Comparison of ENCODE assay signal across 16 mouse cellular contexts in genomic region chr8:119918155-119918567, GRCm38 (mm10). TPM values are rescaled to one million over a fixed set of nuclear protein-coding genes. Genes with fewer than 3 reads are reported as not detected.
DNase-seq lines count a peak whose midpoint lies in the region; ATAC-seq and TF ChIP-seq lines count a peak whose summit lies in the region.
"Had no signal": no experiment of that assay in that cellular context is flagged by ENCODE, and none has a peak within 500 bp of the region (broad histone marks: within the 10 kb centered on the region; RNA-seq: fewer than 3 reads in every experiment).

No protein-coding gene starts in this region.

- H3K4me1 ChIP-seq in heart, adult 2 months (ENCODE audit: control insufficient read depth, insufficient read depth, low read length) = peaks cover 9% of the 10 kb centered on the region
- peaks cover 67 to 76% of the 10 kb centered on the region in 2 experiments for H3K4me1 ChIP-seq in liver, embryonic 14.5 days (replicated peaks; ENCODE audit: control insufficient read depth in 2 of 2, insufficient read depth in 2 of 2, low read length in 1 of 2)

- H3K4me2 ChIP-seq in liver, embryonic 14.5 days (ENCODE audit: low read depth) = peak overlapping the region; percentile 96
- H3K4me2 ChIP-seq: neural tube, embryonic 15.5 days had no signal

- intact Hi-C loops in heart, adult 2 months (cut with DNase I) = no loop called here

- DNase-seq in heart, adult 11 months = peak; percentile 77
- DNase-seq in heart, adult 2 months = no peak
- DNase-seq in spleen, adult 12 weeks (ENCODE audit: low spot score) = peak; percentile 55
- no peak for DNase-seq in spleen, adult 18-20 months
- DNase-seq in liver, embryonic 14.5 days (ENCODE audit: low read depth in 3 of 3, low spot score in 3 of 3) = peak; percentile 78 to 83 (median 79)
- no peak for DNase-seq in neural tube, embryonic 10.5 days (ENCODE audit: extremely low spot score, low spot score)
- no peak for DNase-seq in cerebellum, adult 8-10 months
- no peak for DNase-seq in retina, embryonic 14.5 days (ENCODE audit: low spot score)
- DNase-seq: adrenal gland, postnatal 10 days; left cerebral cortex, postnatal 4 days; lung, postnatal 36 days; right cerebral cortex, adult 18-20 months had no signal

- H3K27ac ChIP-seq in heart, adult 2 months = no peak overlapping the region
- peak overlapping the region; percentile 93 for H3K27ac ChIP-seq in liver, embryonic 14.5 days
- H3K27ac ChIP-seq: hindbrain, postnatal 0 days; kidney, postnatal 0 days; neural tube, embryonic 15.5 days had no signal

- no peak for TF ChIP-seq CTCF in heart, adult 2 months (IDR thresholded peaks at IDR 0.05)
- TF ChIP-seq CTCF in liver, embryonic 14.5 days (IDR thresholded peaks at IDR 0.05; ENCODE audit: low read depth) = no peak

- TF ChIP-seq POLR2A in heart, adult 2 months (IDR thresholded peaks at IDR 0.05; ENCODE audit: insufficient read depth, low read depth, low read length) = no peak

- H3K79me2 ChIP-seq in heart, adult 2 months (replicated peaks; ENCODE audit: control insufficient read depth, insufficient read depth, low read length) = peaks cover 6% of the 10 kb centered on the region

- ATAC-seq in liver, embryonic 14.5 days (ENCODE audit: insufficient read depth) = peak; percentile 98
- ATAC-seq: hindbrain, postnatal 0 days had no signal

- TF ChIP-seq EP300 in heart, adult 2 months (IDR thresholded peaks at IDR 0.05; ENCODE audit: insufficient read depth, low read depth, low read length) = no peak
- peak; percentile 86 for TF ChIP-seq EP300 in liver, embryonic 14.5 days (IDR thresholded peaks at IDR 0.05; ENCODE audit: low read depth)

- H3K9me3 ChIP-seq in liver, embryonic 14.5 days (ENCODE audit: control insufficient read depth, low read length) = no peaks in the 10 kb centered on the region
- H3K9me3 ChIP-seq: neural tube, embryonic 15.5 days had no signal

- no peaks in the 10 kb centered on the region for H3K27me3 ChIP-seq in heart, adult 2 months (ENCODE audit: control insufficient read depth, insufficient read depth, low read length)
- H3K27me3 ChIP-seq in liver, embryonic 14.5 days (ENCODE audit: control insufficient read depth, insufficient read depth, low read length) = no peaks in the 10 kb centered on the region
- H3K27me3 ChIP-seq: neural tube, embryonic 15.5 days had no signal

- no peak overlapping the region for H3K9ac ChIP-seq in heart, adult 2 months (ENCODE audit: low read depth, low read length)
- H3K9ac ChIP-seq in liver, embryonic 14.5 days (replicated peaks) = peak overlapping the region; percentile 66
- H3K9ac ChIP-seq: neural tube, embryonic 15.5 days had no signal

- no peak overlapping the region for H3K4me3 ChIP-seq in heart, adult 2 months
- peak overlapping the region; percentile 37 to 62; a peak in 3 of 4 replicates for H3K4me3 ChIP-seq in liver, embryonic 14.5 days (ENCODE audit: insufficient read depth in 1 of 2, low read depth in 2 of 2, low read length in 2 of 2)
- H3K4me3 ChIP-seq: neural tube, embryonic 15.5 days had no signal

- 14% methylated on average over 1 of the region's 1 CpGs for WGBS in heart, adult 2 months
- WGBS in liver, embryonic 14.5 days (ENCODE audit: insufficient replicate concordance) = 7% methylated on average over 1 of the region's 1 CpGs

- no peaks in the 10 kb centered on the region for H3K36me3 ChIP-seq in heart, adult 2 months (ENCODE audit: control insufficient read depth, insufficient read depth, low read length)
- peaks cover 2% of the 10 kb centered on the region; the same call in 1 of the 2 replicates for H3K36me3 ChIP-seq in liver, embryonic 14.5 days (replicated peaks; ENCODE audit: control insufficient read depth, insufficient read depth, low read depth)
- H3K36me3 ChIP-seq: neural tube, embryonic 15.5 days had no signal

RNA-seq across cellular contexts. Expression of gene Gm20388, which starts 7.5 kb away (rescaled TPM):
- 1 to 10 TPM in 1 of 2 experiments, not detected in 1; 1.8 TPM for total RNA-seq in heart, adult 2 months (2021)
- polyA plus RNA-seq in heart, adult 2 months (2012; rRNA removed) = 32.3 and 39.0 TPM in 2 replicates
- polyA plus RNA-seq in liver, embryonic 14.5 days (2012; rRNA removed) = 8.5 and 9.7 TPM in 2 replicates
- polyA plus RNA-seq in liver, embryonic 14.5 days (2014; fragmentation: Nextera tagmentation; extraction: Ambion mirVana) = not detected in 2 replicates
- total RNA-seq: layer of hippocampus, postnatal 10 days had no signal
- polyA plus RNA-seq: hindbrain, postnatal 0 days; kidney, postnatal 0 days; neural tube, embryonic 15.5 days had no signal

RNA-seq across cellular contexts. Expression of gene Usp10, which starts 8.0 kb away (rescaled TPM):
- total RNA-seq in heart, adult 2 months (2021) = 10 to 100 TPM; 41.9 to 49.8 TPM
- 51.1 and 58.6 TPM in 2 replicates for polyA plus RNA-seq in heart, adult 2 months (2012; rRNA removed)
- 23.8 and 47.0 TPM in 2 replicates for polyA plus RNA-seq in liver, embryonic 14.5 days (2012; rRNA removed)
- 59.0 and 60.8 TPM in 2 replicates for polyA plus RNA-seq in liver, embryonic 14.5 days (2014; fragmentation: Nextera tagmentation; extraction: Ambion mirVana)

RNA-seq across cellular contexts. Expression of gene Klhl36, which starts 56.1 kb away (rescaled TPM):
- total RNA-seq in heart, adult 2 months (2021) = 1 to 10 TPM; 2.6 to 2.7 TPM
- 5.7 and 6.0 TPM in 2 replicates for polyA plus RNA-seq in heart, adult 2 months (2012; rRNA removed)
- 2.5 TPM in 2 replicates for polyA plus RNA-seq in liver, embryonic 14.5 days (2012; rRNA removed)
- 2.7 and 3.3 TPM in 2 replicates for polyA plus RNA-seq in liver, embryonic 14.5 days (2014; fragmentation: Nextera tagmentation; extraction: Ambion mirVana)

Comparison
In these comparisons a context has a peak if more than half of its experiments do, and no peak if none do; other contexts are left out.
1. DNase-seq: peak in heart, adult 11 months (single experiment), spleen, adult 12 weeks (single experiment) and liver, embryonic 14.5 days (3 of 3); none in heart, adult 2 months (0 of 2), spleen, adult 18-20 months (0 of 2), neural tube, embryonic 10.5 days (single experiment), cerebellum, adult 8-10 months (single experiment) and retina, embryonic 14.5 days (single experiment).